Mouse (Mus musculus) cerebellum, adult 8-10 months (tissue): ENCODE results near the gene Jagn1.

ENCODE experiments used
- DNase-seq: peaks from one replicate; pipeline ENCODE4 v3.0.0; 2022

The Jagn1 gene

DNA sequence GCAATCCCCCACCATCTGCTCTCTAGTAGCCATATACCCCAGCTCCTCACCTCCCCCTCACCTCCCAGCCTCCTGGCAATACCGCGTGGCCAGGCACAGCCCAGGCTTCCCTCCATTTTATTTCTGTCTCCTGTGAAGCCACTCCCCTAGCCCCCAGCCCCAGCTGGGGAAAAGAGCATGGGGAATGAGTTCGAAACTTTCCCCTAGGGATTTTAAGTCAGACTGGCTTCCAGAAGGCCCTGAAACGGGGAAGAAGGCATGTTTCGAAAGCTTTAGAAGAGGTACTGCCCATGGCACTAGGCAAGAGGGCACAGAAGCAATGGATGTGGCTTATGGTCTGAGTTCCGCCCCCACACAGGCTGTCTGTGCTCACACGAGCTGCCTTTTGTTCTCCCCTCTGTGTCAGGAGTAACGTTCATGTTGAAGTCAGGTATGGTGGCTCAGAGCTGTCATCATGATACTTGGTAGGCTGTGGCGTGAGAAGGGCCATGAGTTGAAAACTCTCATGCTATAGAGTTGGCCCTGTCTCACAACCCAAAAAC, 6.6 kb upstream of the Jagn1 start, which contains the start of gene Cidec:
Cidec (minus strand) TSS at position 97 of the 542 bp plus-strand sequence.
- DNase-seq: no peak

DNA sequence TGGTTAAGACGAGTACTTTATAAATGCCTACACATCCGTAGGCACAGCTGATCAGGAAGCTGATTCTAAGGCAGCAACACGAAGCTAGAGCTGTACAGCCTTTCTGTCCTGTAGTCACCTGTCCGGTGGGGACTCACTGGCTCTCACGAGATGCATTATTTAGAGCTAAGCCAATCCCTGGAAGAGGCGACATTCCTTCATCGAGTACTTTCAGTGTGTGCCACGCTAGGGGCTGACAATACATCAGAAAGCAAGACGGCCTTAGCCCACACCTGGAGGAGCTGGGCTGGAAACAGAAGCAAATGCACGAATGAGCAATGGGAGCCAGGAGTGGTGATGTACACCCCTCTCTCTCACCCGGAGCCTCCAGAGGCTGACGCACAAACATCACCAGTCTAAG, 5.2 kb upstream of the Jagn1 start:
- DNase-seq: no peak

DNA sequence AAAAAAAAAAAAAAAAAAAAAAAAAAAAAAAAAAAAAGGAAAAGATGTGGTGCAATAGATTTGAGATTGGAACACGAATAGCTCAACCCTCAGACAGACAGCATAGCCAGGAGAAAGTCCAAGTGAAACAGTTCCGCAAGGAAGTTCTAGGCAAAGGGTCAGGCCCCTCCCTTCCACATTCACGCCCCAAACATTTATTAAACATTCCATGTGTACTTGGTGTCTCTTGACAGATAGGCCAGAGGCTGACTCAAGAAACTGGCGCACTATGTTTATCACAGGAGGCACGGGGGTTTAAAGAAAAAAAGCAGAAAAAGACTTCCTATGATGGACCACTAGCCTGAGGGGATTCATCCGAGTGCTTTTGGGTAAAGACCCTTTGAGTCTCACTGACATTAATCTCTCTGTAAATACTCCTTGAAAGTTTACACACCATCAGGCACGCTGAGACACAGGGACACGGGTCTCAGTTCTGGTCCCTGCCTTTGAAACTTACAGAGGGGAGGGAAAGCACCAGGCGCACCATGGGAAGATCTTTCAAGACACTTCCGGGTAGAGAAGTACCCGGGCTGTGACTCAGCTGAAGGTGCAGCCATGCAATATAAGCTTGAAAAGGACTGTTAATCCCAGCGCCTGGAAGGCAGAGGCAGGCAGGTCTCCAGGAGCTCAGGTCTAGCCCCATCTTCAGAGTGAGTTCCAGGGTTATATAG, 3.5 kb upstream of the Jagn1 start:
- no peak for DNase-seq

DNA sequence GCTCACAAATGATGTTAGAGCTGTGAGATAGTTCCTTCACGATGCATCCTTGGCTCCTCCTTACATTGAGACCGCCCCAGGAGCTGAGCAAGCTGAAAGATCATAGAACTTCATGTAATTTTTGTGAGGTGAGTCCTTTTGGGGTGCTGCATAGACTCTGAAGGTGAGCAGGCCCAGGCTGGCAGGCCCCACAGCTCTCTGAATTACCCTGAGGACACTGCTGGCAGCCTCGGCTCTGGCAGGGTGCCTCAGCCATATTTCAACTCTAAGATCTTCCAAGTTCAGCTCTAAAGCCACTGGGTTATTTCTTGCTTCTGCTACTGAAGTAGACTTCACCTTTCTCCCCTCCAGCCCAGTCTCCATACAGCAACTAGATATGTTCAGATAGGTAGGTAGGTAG, 1.7 kb upstream of the Jagn1 start:
- no peak for DNase-seq

DNA sequence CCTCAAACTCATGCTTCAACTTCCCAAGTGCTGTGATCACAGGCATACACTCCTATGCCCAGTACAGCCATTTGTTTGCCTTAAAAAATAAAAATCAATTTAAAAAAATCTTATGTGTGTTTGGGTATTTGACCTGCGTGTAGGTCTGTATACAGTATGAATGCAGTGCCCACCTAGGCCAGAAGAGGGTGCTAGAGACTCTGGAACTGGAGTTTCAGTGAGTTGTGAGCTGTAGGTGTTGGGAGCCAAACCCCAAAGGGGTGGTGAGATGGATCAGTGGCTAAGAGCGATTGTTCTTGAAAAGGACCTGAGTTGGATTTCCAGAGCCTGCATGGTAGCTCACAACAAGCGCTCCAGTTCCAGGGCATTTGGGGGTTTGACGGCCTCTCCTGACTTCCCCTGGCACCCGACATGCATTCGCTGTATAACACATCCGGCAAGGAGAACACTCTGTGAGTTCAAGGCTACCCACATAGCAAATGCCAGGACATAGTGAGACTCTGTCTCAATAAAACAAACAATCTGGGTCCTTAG, 1.2 kb upstream of the Jagn1 start:
- peak; percentile 80 for DNase-seq

DNA sequence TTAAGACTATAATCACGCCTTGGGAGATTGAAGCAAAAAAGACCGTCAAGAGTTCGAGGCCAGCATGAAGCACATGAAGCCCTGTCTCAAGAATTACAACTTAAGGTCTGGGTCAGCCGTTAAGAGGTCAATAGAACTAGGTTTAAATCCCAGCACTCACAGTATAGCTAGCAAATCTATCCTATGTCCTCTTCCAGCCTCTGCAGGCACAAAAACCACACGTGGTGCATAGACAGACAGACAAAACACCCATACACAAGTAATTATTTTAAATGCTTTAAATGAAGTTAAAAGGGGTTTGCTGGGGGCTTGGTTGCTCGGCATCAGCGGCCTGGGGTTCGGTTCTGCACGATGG, 305 bp upstream of the Jagn1 start:
- DNase-seq: no peak

DNA sequence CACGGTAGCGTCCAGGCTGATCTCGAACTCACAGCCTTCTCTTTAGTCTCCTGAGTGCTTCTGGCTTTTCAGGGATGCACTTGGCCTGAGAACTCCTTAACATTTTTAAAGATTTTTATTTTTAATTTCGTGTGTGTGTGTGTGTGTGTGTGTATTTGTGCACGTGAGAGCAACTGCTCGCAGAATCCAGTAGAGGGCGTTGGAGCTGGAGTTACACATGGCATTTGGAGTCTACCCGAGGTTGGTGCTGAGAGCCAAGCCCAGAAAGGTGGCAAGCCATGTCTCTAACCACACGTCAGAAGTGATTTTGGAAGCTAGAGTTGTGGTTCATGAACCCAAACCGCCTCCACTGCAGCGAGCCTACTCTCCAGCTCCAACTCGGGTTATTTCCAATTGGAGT, 722 bp downstream of the Jagn1 start:
- DNase-seq: no peak

DNA sequence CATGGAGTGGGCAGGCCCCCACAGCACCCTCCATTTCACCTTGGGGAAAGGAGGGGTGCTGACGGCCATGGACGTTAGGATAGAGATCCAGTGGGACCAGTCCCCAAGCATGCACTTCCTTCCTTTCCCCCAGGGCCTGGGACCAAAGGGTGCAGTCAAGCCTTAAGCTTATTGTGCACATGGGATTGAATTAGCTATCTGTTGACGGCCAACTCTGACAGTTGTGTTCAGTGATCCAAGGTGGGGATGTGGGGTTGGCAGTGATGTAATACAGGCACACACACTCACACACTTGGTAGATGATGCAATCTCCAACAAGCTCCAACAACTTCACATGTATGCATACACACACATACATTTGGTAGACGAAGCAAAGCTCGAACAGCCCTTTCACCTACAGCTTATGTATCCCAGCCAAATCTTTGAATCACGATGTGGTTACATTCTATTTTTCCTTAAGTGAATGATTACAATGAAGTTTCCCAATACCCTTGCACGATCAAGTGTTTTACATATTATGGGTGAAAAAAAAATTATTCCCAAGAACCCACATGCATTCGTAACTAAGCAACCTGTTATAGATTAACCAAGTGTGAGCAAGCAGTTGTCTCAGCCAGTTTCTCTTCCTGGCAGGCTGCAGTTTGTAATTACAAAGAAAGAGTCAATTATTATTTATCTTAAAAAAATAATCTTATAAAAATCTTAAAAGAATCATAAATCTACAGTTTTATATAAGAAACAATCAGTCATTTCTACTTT, 2.0 kb downstream of the Jagn1 start:
- DNase-seq: no peak

DNA sequence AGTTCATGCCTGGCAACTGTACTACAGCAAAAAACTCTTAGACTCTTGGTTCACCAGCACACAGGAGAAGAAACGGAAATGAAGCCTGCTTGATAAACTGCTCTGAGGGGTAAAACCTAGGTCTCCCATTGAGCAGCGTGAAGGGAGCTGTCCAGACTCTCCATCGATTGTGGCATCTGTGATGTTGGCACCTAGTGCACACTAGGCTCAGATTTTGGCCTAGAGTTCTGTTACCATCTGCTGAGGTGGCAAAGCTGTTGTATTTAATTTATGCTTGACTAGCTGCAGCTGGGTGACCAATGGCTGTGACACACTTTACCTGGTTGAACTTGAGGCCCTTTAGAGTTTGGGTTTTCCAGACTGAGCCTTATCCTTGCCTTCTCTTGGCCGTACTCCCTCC, 5.3 kb downstream of the Jagn1 start:
- DNase-seq: no peak

DNA sequence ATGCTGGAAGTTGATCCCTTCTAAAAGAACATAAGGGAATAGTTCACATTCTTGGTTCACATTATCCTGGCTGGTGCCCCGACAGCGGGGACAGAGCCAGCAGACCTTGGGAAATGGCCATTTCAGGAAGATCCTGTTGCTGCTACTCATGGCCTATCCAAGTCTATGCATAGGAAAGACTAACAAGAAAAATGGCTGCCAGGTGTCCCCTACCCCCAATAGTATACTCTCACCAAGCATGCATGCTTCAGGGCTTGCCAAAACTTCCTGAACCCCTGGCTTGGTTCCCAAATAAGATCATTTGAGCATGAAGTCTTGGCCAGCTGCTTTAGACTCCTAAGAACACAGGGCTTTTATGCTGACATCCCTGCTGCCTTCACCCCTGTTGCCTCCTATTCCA, 9.5 kb downstream of the Jagn1 start:
- no peak for DNase-seq

DNA sequence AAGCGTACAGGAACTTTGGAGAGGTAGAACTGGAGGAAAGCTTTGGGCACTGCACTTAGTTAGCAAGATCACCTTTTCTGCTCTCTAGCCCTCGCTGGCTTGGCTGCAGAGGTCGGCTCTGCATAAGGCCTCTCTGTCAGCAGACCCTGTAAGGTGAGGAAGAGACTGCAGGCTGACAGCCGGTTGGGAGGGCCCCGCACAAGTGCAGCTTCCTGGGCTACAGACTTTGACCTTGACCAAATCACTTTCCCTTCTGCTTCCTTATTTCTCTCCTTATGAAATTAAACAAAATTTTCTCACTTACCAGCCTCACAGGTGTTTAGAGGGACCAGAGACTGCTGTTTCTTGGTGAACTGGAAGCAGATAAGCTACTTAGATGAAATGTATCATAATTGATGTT, 12.6 kb downstream of the Jagn1 start:
- DNase-seq: no peak

DNA sequence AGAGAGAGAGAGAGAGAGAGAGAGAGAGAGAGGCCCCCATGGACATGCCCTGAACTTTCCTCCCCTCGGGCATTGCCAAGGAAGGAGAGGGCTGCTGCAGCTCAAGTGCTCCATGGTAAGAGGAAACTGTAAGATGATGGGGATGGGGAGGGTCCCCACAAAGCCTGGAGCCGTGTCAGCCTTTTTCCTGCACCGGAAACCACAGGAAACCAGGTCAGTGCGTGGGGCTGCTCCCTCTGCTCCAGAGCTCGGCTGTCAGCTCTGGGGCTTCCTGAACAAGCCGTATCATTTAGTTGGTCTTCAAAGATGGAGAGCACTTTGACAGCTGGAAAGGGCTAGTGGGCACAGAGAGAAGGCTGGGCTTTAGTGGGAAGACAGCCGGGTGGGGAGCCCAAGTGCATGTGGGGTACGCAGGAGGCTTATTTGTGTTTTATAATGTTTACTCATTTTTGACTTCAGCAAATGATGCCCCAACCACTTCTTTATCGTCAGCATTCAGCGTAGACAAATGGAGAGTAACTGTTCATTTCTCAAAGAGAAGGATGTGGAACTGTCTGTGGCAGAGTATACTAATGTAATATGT, 15.7 kb downstream of the Jagn1 start, which contains the start of gene Il17re:
Il17re (plus strand) TSS at position 533 of the 583 bp plus-strand sequence.
- no peak for DNase-seq

DNA sequence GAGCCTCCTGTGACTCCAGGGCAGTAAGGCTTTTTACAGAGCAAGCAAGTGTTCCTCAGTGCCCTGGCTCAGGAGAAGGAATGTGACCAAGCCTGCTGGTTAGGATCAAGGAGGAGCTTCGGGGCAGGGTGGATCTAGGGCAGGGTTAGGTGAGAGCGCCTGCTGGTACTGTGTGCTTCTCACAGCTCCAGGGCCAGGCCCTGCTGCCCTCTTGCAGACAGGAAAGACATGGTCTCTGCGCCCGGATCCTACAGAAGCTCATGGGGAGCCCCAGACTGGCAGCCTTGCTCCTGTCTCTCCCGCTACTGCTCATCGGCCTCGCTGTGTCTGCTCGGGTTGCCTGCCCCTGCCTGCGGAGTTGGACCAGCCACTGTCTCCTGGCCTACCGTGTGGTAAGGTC, 16.3 kb downstream of the Jagn1 start:
- DNase-seq: no peak

DNA sequence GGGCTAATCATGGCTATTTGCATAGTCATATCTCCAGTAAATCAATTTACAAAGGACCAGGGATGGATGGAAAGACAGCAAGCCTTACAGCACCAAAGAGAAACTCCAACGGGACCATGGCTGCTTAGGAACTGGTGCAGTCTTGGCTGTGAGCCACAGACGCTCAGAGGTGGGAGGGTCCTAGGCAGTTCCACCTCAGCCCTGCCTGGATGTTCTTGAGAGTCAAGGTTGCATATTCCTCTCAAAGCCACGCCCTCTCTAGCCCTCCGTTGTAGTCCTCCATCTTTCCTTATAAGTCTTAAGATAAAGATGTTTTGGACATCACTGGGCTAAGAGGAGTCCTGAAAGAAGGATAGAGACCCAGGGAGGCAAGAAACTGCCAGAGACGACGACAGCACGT, 21.7 kb downstream of the Jagn1 start:
- DNase-seq: no peak

DNA sequence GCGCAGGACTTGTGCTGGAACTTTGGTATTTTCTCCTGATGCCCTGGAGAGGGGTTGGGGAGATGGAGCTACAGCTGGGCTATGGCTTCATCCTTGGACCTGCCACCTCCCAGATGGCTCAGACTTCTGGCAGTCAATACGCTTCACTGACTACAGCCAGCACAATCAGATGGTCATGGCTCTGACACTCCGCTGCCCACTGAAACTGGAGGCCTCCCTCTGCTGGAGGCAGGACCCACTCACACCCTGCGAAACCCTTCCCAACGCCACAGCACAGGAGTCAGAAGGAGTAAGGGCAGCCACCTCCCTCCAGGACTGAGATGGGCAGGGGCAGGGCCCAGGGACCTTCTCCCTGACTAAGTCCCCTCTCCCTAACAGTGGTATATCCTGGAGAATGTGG, 23.2 kb downstream of the Jagn1 start:
- no peak for DNase-seq

DNA sequence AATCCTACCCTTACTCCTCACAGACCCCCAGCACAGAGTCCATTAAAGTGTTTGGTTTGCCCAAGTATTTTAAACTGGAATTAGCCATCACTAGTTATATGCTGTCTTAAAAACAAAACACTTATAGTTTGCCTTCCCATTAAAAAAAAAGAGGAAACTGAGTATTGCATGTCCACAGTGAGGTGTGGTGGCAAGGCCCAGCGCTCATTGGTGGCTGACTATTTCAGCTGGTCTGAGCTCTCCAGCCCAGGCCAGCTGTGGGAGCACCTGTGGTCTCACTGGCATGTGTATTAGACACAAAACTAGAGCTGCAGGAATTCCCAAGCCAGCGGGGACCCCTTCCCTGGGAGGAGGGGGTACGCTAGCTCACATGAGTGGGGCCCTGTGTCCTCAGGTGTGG, 26.1 kb downstream of the Jagn1 start:
- DNase-seq: no peak

DNA sequence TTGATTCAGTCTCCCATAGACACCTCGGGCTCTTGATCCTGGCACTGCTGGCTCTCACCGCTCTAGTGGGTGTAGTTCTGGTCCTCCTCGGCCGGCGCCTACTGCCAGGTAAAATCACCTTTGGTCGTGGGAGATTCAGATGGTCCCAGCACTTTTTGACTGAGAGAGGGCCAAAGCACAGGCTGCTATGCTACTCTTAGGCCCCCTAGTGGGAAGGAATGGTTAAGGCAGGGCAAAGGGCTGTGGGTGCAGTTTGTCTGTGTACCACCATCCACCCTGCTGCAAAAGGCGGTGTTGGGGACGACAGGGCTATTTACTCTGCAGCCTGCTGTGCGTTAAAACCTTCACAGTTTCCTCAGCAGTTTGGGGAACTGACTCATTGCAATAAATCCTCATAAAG, 26.7 kb downstream of the Jagn1 start:
- DNase-seq: peak; percentile 71

DNA sequence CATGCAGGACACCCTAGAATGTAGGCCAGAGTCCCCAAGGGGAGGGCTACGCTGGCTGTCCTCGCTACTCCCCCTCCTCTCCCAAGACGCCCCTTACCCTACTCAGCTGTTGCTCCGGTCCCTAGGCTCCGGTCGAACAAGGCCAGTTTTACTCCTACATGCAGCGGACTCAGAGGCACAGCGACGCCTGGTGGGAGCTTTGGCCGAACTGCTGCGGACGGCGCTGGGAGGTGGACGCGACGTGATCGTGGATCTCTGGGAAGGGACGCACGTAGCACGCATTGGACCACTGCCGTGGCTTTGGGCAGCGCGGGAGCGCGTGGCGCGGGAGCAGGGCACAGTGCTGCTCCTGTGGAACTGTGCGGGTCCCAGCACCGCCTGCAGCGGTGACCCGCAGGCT, 27.1 kb downstream of the Jagn1 start:
- peak; percentile 76 for DNase-seq

DNA sequence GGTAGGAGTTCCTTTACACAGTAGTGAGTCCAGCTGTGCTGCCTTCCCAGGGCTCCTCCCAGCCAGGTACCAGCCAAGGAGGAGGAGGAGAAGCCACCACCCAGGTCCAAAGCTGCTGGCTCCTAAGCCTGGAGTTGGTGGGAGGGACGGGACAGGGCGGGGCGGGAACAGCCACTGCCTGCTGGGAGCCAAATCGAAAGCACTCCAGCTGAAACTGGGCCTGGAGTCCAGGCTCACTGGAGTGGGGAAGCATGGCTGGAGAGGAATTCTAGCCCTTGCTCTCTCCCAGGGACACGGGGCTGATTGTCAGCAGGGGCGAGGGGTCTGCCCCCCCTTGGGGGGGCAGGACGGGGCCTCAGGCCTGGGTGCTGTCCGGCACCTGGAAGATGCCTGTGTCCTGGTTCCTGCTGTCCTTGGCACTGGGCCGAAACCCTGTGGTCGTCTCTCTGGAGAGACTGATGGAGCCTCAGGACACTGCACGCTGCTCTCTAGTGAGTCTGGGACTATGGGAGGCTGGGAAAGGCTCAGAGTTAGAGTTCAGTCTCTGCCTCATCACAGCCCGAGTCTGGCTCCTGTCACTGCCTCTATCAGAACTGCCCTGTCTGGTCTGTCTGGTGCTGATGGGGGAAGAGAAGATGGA, 29.0 kb downstream of the Jagn1 start, which contains the start of gene Il17rc:
Il17rc (plus strand) TSS at position 131 of the 640 bp plus-strand sequence.
- DNase-seq: no peak

DNA sequence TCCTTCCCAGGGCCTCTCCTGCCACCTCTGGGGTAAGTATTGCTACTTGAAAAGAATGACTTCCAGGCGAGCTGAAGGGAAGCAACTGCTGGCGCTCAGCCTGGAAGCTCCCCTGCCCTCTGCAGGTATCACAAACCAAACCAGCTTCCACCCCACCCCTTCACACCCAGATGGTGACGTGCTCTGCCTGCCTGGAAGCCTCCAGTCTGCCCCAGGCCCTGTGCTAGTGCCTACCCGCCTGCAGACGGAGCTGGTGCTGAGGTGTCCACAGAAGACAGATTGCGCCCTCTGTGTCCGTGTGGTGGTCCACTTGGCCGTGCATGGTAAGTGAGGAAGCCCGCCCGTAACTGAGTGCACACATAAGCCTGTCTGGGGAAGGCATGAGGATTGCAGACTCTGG, 29.7 kb downstream of the Jagn1 start:
- DNase-seq: no peak

DNA sequence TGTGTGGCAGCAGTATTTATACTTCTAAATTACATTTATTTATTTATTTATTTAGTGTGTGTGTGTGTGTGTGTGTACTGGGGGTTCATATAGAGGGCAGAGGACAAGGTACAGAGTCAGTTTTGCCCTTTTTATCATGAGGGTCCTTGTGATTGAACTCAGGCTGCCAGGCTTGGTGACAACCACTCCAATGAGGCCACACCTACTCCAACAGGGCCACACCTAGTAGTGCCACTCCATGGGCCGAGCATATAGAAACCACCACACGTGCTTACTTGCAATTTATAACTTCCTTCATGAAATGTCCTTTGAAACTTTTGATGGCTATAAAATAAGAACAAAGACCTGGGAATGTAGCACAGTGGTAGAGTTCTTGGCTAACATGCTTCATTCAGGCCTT, 30.9 kb downstream of the Jagn1 start:
- no peak for DNase-seq

DNA sequence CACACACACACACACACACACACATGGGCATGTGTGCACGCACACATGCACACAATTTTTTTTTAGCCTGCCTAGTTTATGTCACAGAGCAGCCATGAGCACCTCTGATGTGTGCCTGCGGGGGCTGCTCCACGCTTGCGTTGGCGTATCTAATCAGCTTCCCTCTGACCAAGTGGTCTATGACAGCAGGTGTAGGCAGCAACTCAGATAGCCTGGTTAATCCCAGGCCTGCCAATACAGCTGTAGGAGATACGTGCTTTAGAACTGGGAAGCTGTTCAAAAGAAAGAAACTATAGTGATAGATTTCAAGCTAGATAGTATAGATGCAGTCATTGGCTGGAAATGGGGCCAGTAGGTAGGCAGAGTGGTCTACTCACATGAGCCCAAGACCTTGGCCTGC, 31.3 kb downstream of the Jagn1 start:
- DNase-seq: no peak

DNA sequence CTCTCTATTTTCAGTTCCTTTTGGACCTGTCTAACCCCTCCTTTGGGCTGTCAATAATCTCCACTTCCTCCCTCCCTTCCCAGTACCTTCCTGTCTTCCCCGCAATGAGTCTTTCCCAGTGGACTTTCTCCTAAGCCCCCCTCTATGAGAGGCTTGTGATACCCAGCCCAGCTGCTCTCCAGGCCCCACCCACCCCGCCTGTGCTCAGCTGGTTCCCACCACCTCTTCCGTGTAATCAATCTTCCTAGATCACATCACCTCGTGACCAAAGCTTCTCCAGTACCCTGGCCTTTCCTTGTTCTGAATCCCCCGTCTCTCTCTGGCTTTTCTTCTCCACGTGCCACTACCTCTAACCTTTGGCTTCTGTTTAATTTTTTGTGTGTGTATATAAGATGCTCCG, 35.0 kb downstream of the Jagn1 start:
- no peak for DNase-seq
